Mouse (Mus musculus): ENCODE measurements around the gene Spint3. TPM values are rescaled to one million over a fixed set of nuclear protein-coding genes. Genes with fewer than 3 reads are reported as not detected.

The Spint3 gene
- total RNA-seq, 2 experiments from 2014 or later: not detected

DNA sequence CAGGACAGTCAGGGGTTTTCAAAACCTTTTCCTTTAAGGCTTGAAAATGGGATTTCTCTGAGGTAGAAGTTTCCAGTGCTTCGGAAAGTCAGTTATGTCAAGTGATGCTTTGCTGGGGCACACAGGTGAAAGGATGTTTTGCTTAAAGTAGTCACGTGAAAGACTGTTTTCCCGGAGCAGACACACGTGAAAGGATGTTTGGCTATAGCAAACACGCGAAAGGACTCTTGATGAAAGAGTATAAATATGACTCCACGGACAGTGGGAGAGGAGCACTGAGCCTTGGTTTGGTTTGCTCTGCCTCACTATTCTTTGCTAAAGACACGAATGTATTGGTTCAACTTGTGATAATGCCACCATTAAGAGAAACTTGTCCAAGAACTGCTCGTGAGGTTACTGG lies 21.8 kb downstream of the Spint3 start:
- no peak for ATAC-seq (replicated peaks; ENCODE audit: poor library complexity)

DNA sequence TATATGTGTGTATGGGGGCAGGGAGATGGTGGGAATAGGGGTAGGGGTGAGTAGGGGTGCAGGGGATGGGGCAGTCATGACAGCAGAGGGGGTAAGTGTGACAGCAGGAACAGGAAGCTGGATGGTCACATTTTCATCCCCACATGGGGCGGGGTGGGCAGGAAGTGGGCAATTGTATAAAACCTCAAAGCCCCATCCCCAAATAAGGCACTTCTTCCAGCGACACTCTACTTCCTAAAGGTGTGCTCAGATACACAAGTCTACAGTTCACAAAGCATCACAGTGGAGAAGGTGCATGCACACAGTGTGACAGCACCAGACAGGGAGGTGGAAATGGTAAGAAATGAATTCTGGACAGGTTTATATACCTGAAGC lies 22.4 kb downstream of the Spint3 start:
- ATAC-seq (replicated peaks; ENCODE audit: poor library complexity): no peak

DNA sequence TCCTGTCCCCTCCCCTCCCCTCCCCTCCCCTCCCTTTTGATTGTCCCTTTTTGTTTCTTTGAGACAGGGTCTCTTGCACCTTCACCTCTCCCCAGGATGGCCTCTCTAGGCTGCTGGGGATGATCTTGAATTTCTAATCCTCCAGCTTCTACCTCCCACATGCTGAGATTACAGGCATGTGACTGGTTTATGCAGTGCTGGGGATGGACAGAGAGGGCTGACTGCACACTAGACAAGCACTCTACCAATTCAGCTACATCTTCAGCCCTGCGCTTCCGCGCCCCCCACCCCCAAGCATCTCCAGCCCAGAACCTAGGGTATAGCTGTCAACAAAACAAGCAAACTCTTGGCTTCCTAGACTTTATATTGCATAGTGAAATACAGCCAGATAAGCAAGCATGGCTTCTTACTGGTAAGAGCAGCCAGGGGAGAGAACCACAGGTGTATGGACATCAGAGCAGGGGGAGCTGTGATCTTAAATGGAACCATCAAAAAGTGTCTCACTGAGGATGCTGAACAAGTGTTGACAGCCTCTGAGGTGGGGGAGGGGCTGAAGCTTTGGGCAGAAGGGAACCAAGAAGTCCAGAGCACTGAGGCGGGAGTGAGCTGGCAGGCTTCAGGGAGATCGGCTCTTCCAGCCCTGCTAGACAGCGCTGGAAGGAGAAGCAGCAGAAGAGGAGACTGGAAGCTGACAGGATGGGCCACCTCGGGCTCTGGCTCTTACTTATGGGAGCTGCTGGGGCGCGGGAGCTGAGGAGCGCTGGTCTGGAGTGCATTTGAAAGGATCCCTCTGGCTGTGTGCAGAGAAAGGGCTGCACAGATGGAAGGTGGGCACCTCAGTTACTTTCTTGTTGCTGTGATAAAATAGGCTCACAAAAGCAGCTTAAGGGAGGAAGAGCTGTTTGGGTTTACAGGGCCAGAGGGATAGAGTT lies 23.0 kb downstream of the Spint3 start:
- no peak for ATAC-seq (replicated peaks; ENCODE audit: poor library complexity)

DNA sequence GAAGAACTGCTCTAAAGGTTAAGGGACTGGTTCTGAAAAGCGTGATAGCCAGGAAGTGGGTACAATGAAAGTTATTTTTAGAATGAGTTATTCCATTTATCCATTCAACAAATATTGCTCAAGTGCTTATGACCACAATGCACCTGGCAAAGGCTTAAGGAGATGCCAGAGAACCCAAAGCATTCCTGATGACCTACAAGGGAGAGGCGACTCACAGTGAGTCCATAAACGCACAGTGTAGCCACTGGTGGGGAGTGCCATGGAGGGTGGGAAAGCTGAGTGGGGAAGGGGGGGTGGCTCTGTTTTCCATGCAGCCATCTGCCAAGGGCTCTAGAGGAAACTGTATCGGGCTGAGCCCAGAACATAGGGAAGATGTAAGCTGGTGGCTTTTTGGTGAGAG lies 23.9 kb downstream of the Spint3 start:
- no peak for ATAC-seq (replicated peaks; ENCODE audit: poor library complexity)

DNA sequence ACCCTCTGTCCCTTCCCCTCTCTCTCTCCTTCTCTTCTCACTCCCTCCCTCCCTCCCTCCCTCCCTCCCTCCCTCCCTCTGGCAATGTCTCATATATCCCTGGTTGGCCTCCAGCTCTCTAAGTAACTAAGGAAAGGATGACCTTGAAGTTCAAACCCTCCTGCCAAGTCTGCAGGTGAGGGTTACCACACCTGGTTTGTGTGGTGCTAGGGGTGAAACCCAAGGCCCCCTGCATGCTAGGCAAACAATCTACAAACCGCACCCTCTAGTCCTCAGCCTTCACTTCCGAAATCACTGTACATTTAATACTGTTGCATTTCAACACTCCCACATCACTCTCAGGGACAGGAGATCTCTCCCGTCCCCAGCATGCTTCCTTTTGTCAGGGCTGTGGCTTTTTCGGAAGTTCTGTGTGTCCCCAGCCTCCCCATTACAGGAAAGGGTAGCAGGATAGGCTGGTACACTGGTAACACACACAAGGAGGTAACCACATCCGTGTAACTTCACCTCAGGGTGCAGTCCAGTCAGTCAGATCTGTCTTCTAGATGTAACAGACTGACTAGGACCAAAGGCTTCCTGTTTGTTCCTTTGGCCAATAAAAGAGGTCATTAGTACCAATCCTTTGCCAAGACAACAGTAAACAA lies 28.7 kb downstream of the Spint3 start:
- ATAC-seq (replicated peaks; ENCODE audit: poor library complexity): peak; percentile 98

DNA sequence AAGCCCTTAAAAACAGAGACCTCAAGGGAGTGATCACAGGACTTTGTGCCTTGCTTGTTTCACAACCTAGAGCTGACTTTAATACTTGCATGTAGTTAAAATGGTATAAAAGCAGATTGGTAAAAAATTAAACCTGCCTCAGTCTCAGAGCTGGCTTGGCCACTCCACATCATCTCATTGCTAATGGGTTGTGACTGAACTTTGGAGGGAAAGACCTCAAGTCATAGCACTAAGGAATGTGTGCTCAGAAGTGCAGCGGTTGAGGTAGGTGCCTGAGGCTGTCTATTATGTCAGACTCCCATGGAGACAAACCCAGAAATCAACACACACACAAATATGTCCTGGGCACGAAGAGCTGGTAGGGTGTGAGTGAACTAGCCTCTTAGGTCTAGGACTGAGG lies 29.5 kb downstream of the Spint3 start:
- ATAC-seq (replicated peaks; ENCODE audit: poor library complexity): no peak

DNA sequence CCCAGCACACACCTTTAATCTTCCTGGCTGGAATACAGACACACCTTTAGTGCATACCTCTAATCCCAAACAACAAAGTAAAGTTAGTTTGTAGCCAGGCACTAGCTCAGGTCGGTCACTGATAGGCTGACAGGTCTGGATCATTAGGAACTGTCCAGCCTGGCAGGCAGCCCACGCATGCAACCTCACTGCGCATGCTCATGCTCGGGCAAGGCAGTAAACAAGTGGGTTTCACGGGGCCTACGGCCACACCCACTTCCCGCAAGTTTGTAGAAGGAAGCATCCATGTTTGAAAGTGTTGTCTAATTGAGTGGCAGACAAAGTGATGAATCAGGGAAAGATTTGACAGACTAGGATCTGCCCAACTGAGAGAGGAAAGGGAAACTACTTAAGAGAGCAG lies 30.7 kb downstream of the Spint3 start:
- no peak for ATAC-seq (replicated peaks; ENCODE audit: poor library complexity)

DNA sequence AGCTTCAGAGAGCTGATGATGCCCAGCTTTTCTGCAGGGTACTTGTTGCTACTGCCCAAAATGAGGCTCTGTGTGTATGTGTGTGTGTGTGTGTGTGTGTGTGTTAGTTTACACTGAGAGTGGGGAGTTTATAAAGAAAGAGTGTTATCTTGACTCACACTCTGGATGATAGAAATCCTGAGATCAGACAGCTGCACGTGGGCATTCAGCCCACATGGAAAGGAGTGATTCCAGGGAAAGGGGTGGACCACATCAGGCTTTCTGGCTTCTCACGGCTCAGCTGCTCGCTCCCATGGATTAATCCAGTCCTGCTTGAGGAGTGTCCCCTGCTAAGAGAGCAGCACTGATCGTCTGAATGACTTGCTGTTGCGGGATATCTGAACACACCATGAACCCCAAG lies 31.1 kb downstream of the Spint3 start:
- no peak for ATAC-seq (replicated peaks; ENCODE audit: poor library complexity)

DNA sequence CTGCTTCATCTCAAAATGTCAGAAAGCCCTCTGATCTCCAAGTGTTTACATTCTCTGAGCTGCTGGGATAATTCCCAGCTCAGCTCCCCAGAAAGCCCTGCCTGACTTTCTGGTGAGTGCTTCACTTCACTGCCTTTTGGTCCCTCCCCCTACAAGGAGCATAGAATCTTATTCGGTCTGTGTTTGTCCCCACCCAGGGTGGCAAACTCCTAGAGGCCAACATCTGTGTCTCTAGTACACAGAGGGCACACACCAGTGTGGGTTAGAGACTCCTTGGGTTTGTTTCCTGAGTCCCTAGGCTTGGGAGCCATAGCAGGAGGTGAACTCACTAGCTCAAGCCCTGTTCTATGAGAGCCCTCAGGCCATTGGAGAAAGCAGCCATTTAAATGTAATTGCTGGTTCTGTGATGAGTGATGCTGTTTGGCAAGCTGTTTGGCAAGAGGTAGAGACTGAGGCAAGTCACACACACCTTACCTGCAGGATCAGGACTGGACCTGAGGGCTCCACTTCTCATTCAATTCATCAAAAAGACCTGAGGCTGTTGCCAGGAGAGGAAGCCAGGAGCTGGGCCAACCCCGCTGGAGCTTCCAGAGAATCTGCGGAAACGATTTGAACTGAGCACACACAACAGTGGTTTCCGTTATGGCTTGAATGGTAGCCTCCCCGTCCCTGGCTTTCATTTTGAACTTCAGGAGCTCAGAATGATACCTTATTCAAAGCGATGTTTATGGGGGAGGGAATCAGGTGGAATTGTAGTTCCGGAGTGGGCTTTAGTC lies 32.4 kb downstream of the Spint3 start:
- no peak for ATAC-seq (replicated peaks; ENCODE audit: poor library complexity)

DNA sequence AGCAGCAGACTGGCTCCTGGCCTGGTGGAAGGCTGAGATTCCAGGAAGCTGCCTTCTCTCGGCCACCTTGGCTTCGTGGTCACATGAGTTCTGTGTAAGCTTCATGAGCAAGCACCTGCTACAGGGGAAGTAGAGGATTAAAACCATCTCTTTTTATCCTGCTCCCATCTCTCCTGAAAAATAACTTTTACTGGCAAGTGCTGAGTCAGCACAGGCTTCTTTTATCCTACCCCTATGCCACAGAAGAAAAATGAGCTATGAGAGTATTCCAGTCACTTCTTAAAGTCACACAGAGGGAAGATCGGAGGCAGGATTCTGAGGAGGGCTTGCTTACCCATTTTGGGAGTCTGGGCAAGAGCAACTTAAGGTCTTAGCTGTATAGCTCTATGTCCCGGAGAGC lies 36.3 kb downstream of the Spint3 start:
- no peak for ATAC-seq (replicated peaks; ENCODE audit: poor library complexity)

DNA sequence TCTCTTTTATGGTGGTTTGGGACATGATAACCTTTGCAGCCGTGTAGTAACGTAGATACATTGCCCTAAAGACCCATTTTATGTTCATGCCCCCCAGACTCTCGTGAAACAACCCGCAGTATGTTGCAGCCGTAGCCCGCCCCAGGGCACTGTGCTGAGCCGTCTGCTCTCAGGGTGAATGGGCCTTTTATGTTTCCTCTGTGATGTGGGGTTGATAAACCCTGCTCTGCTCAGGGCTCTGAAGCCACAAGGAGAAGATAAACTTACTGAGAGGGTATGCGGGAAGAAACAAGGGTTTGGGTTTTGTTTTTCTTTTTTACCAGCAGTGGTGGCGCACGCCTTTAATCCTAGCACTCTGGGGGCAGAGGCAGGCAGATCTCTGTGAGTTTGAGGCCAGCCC lies 38.9 kb downstream of the Spint3 start:
- no peak for ATAC-seq (replicated peaks; ENCODE audit: poor library complexity)

DNA sequence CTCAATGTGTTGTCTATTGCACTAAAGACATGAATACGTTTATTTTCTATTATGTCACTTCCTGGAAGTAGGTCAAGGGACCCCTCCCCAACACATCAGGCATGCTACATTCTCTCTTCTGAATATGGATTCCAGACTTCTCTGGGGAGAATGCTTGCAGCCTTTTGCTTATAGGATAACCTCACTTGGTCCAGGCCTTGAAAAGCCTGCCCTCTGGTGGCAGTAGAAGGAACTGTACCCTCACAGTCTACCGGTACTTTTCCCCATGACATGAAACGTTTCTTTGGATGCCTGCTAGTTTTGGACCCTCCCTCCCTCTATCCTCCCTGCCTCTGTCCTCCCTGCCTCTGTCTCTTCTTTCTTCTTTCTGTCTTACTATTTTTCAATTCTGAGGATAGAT lies 42.1 kb downstream of the Spint3 start:
- ATAC-seq (replicated peaks; ENCODE audit: poor library complexity): peak; percentile 88

DNA sequence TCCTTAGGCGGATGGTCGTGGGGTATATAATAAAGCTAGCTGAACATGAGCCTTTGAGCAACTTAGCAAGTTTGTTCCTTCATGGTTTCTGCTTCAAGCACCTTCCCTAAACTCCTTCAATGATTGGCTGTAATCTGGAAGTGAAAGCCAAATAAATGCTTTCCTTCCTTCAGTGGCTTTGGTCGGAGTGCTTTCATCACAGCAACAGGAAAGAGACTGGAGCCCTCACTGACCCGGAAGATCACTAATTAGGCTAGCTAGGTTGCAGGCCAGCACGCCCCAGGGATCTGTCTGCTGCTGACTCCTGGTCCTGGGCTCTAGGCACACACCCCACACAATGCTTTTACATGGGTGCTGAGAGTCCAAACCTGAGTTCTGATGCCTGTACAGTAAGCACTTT lies 44.7 kb downstream of the Spint3 start:
- ATAC-seq (replicated peaks; ENCODE audit: poor library complexity): peak; percentile 29; the same call in 1 of the 2 replicates

DNA sequence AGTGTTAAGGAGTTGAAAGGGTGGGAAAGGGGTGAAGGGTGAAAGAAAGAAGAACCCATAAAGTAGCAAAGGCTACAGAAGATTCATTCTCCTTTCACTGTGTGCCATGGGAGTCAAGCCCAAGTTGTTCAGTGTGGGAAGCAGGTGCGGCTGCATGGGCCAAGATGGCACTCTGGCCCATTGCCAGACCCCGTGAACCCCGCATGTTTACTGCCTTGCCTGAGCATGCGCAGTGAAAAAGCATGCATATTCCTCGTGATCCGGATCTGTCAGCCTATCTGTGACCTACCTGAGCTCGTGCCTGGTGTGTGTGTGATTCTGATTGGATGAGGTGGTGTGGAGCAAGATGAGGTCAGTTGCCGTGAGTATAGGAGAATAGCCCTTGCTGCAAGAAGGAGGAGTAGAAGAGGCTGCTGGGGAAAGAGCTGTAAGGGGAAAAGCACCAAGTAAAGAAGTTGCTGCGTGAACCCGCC lies 49.9 kb downstream of the Spint3 start:
- no peak for ATAC-seq (replicated peaks; ENCODE audit: poor library complexity)

DNA sequence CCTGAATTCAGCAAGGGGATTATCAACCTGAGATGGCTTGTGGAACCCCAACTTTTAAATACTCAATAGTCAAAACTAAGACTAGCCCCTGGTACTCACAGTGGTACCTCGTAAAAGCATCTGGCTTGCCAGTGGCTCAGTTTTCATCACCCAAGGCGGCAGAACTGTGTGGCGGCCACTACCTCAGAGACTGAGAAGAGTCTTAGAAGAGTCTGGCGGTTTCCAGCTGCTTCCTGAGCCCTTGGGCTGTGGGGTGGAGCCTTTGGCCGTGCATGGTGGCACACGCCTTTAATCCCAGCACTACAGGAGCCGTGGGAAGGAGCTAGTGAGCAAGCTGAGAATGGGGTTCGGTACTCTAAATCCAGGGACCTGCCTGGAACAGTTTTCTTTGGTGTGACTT lies 51.0 kb downstream of the Spint3 start:
- peak; percentile 44 for ATAC-seq (replicated peaks; ENCODE audit: poor library complexity)

DNA sequence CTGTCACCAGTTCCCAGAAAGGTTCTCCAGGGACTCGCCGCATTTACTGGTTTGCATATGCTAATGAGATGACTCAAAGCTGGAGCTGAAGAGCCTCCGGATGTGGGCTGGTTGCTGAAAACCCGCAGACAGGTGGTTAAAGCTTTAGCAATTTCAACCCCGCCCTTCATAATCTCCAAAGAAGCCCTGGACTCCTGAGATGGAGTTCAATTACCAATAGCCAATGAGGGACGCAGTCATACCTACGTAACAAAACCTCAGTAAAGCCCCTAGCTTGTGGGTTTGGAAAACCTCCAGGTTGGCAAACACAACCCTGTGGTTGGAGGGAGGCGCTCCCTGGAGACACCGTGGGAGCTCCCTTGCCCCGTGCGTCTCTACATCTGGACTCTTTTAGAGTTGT lies 51.4 kb downstream of the Spint3 start:
- peak; percentile 78 for ATAC-seq (replicated peaks; ENCODE audit: poor library complexity)

DNA sequence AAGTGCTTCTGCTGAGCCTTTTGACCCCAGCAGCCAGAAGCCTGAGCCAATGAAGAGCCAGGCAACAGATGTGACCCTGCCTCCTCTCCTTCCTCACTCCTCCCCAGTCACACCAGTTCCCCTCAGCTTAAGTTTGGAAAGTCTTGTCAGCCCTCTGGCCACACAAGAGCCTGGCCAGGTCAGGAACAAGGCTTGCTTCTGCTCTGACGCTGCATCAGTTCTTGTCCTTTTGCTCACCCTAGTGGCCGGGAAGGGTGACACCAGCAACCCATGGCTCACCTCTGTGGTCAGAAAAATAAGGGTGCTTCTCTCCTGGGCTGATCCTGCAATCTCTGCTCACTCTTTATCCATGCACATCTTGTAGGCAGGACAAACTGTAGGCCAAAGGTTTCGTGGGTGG lies 52.5 kb downstream of the Spint3 start:
- peak; percentile 78 for ATAC-seq (replicated peaks; ENCODE audit: poor library complexity)
